In genomic region chr1:187313763-187314162, GRCm38 (mm10) we compare ENCODE assay signal across 23 mouse cellular contexts.
A peak's percentile ranks its signal among the peaks of the same experiment; 100 is the strongest.
DNase-seq lines count a peak whose midpoint lies in the region; ATAC-seq and TF ChIP-seq lines count a peak whose summit lies in the region.
"Had no signal": no experiment of that assay in that cellular context is flagged by ENCODE, and none has a peak within 500 bp of the region (broad histone marks: within the 10 kb centered on the region; RNA-seq: fewer than 3 reads in every experiment).

No protein-coding gene starts in this region.

- ATAC-seq in intestine, embryonic 15.5 days, result peak; percentile 72
- peak; percentile 64 for ATAC-seq in intestine, postnatal 0 days
- no peak for ATAC-seq in forebrain, embryonic 12.5 days (ENCODE audit: low FRiP score)
- no peak for ATAC-seq in frontal cortex, adult (ENCODE audit: low TSS enrichment)
- ATAC-seq: activated CD4-positive, CD25-positive, alpha-beta regulatory T cell, adult 4 months; CD4-positive, CD25-positive, alpha-beta regulatory T cell, adult 4 months; forebrain, embryonic 14.5 days; Patski had no signal

- no peak overlapping the region for H3K4me3 ChIP-seq in kidney, adult 2 months (ENCODE audit: insufficient read depth, low read depth, low read length)
- H3K4me3 ChIP-seq in intestine, embryonic 15.5 days (replicated peaks), result no peak overlapping the region
- no peak overlapping the region for H3K4me3 ChIP-seq in intestine, postnatal 0 days (ENCODE audit: low read depth, low read length)
- H3K4me3 ChIP-seq in forebrain, embryonic 12.5 days (replicated peaks), result no peak overlapping the region
- H3K4me3 ChIP-seq: embryonic facial prominence, embryonic 10.5 days; embryonic facial prominence, embryonic 12.5 days had no signal

- peak; percentile 25 for DNase-seq in kidney, adult 2 months
- DNase-seq in kidney, postnatal 4 days, result no peak
- peak; percentile 22 for DNase-seq in yolk sac, embryonic 10.5 days (ENCODE audit: low spot score)
- DNase-seq: adrenal gland, adult 8-10 months; adrenal gland, postnatal 14 days; B cell, adult 2 months; cerebellum, adult 11-12 months; cerebellum, adult 2 months; cerebellum, adult 9-10 months; cerebellum, postnatal 10 days; cerebellum, postnatal 25 days had no signal

- no peak for TF ChIP-seq CTCF in kidney, adult 2 months (conservative IDR thresholded peaks at IDR 0.05; ENCODE audit: insufficient read depth, insufficient read length, low read depth, low read length)
- TF ChIP-seq CTCF in intestine, postnatal 0 days (IDR thresholded peaks at IDR 0.05; ENCODE audit: low read depth), result no peak

- H3K36me3 ChIP-seq in kidney, adult 2 months (ENCODE audit: control insufficient read depth, insufficient read depth, low read length), result no peaks in the 10 kb centered on the region
- H3K36me3 ChIP-seq in intestine, embryonic 15.5 days, result no peaks in the 10 kb centered on the region
- no peaks in the 10 kb centered on the region for H3K36me3 ChIP-seq in intestine, postnatal 0 days (ENCODE audit: control insufficient read depth, insufficient read depth)
- no peaks in the 10 kb centered on the region for H3K36me3 ChIP-seq in forebrain, embryonic 12.5 days (replicated peaks)
- H3K36me3 ChIP-seq: embryonic facial prominence, embryonic 10.5 days; embryonic facial prominence, embryonic 12.5 days had no signal

- WGBS in kidney, adult 2 months, result 66% methylated on average over 5 of the region's 5 CpGs
- WGBS in intestine, embryonic 15.5 days, result 60% methylated on average over 5 of the region's 5 CpGs
- 40% methylated on average over 5 of the region's 5 CpGs for WGBS in intestine, postnatal 0 days
- 80% methylated on average over 5 of the region's 5 CpGs for WGBS in forebrain, embryonic 12.5 days

- no peak overlapping the region for H3K27ac ChIP-seq in kidney, adult 2 months (ENCODE audit: insufficient read depth, low read depth, low read length)
- no peak overlapping the region for H3K27ac ChIP-seq in intestine, embryonic 15.5 days
- no peak overlapping the region for H3K27ac ChIP-seq in intestine, postnatal 0 days (ENCODE audit: low read depth, low read length)
- no peak overlapping the region for H3K27ac ChIP-seq in forebrain, embryonic 12.5 days
- H3K27ac ChIP-seq: embryonic facial prominence, embryonic 10.5 days; embryonic facial prominence, embryonic 12.5 days had no signal

- TF ChIP-seq POLR2A in kidney, adult 2 months (IDR thresholded peaks at IDR 0.05; ENCODE audit: low read depth, low read length), result no peak

- H3K9me3 ChIP-seq in intestine, embryonic 15.5 days, result no peaks in the 10 kb centered on the region
- H3K9me3 ChIP-seq in intestine, postnatal 0 days (ENCODE audit: control insufficient read depth), result no peaks in the 10 kb centered on the region
- no peaks in the 10 kb centered on the region for H3K9me3 ChIP-seq in forebrain, embryonic 12.5 days
- H3K9me3 ChIP-seq: embryonic facial prominence, embryonic 10.5 days; embryonic facial prominence, embryonic 12.5 days; G1E had no signal

- H3K4me1 ChIP-seq in kidney, adult 2 months (ENCODE audit: control insufficient read depth, insufficient read depth, low read length), result peaks cover 8% of the 10 kb centered on the region; the same call in 1 of the 2 replicates
- H3K4me1 ChIP-seq in intestine, embryonic 15.5 days (replicated peaks), result no peaks in the 10 kb centered on the region
- H3K4me1 ChIP-seq in intestine, postnatal 0 days (replicated peaks; ENCODE audit: control insufficient read depth, insufficient read depth, low read length), result no peaks in the 10 kb centered on the region
- no peaks in the 10 kb centered on the region for H3K4me1 ChIP-seq in forebrain, embryonic 12.5 days

- H3K4me2 ChIP-seq in intestine, embryonic 15.5 days (replicated peaks), result no peak overlapping the region
- no peak overlapping the region for H3K4me2 ChIP-seq in intestine, postnatal 0 days (replicated peaks; ENCODE audit: low read depth)
- no peak overlapping the region for H3K4me2 ChIP-seq in forebrain, embryonic 12.5 days
- H3K4me2 ChIP-seq: embryonic facial prominence, embryonic 12.5 days had no signal

- no peaks in the 10 kb centered on the region for H3K27me3 ChIP-seq in kidney, adult 2 months (replicated peaks; ENCODE audit: control insufficient read depth, insufficient read depth, low read length)
- no peaks in the 10 kb centered on the region for H3K27me3 ChIP-seq in intestine, embryonic 15.5 days (replicated peaks)
- no peaks in the 10 kb centered on the region for H3K27me3 ChIP-seq in intestine, postnatal 0 days (replicated peaks; ENCODE audit: control insufficient read depth, insufficient read depth, low read length)
- H3K27me3 ChIP-seq in forebrain, embryonic 12.5 days, result no peaks in the 10 kb centered on the region
- H3K27me3 ChIP-seq: CH12.LX; embryonic facial prominence, embryonic 12.5 days; Patski had no signal

- H3K9ac ChIP-seq in intestine, embryonic 15.5 days, result no peak overlapping the region
- no peak overlapping the region for H3K9ac ChIP-seq in intestine, postnatal 0 days (ENCODE audit: low read depth, low read length)
- no peak overlapping the region for H3K9ac ChIP-seq in forebrain, embryonic 12.5 days
- H3K9ac ChIP-seq: embryonic facial prominence, embryonic 12.5 days had no signal

Comparison
In these comparisons a context has a peak if more than half of its experiments do, and no peak if none do; other contexts are left out.
1. DNase-seq: peak in kidney, adult 2 months (single experiment) and yolk sac, embryonic 10.5 days (single experiment); none in kidney, postnatal 4 days (0 of 2).
2. ATAC-seq: peak in intestine, embryonic 15.5 days (single experiment) and intestine, postnatal 0 days (single experiment); none in forebrain, embryonic 12.5 days (single experiment) and frontal cortex, adult (single experiment).